Mouse (Mus musculus): ENCODE results near the gene Sec14l2. TPM values are rescaled to one million over a fixed set of nuclear protein-coding genes. Genes with fewer than 3 reads are reported as not detected.

Sec14l2 gene
- total and polyA plus RNA-seq, 2 experiments = 302 to 349 TPM

DNA sequence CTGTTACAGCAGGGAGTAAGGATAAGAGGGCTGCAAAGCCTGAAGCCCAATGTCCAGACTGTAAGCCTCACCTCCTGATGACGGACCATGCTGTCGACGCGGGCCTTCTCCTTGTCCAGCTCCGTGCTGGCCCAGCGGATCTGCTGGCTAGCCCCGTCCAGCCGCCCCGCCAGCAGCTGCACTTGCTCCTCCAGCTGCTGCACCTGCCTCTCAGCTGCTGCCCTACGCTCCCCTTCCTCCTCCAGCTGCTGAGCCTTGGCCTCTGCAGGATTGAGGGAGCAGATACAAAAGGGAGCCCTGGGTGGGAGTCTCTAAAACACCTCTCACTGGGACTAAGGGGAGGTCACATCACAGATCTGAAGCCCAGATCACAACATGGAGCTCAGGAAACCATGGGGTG is 23.9 kb upstream of the Sec14l2 start:
- Histone ChIP-seq H3K27ac (replicated peaks; ENCODE audit: insufficient read depth, low read depth, low read length) (no peak overlapping the region), H3K27me3 (ENCODE audit: control insufficient read depth, insufficient read depth, low read length) (no peaks in the 10 kb centered on the region), H3K36me3 (ENCODE audit: control insufficient read depth, insufficient read depth, low read length) (peaks cover 4% of the 10 kb centered on the region), H3K79me2 (ENCODE audit: control insufficient read depth, insufficient read depth, low read length) (no peaks in the 10 kb centered on the region), H3K4me1 (ENCODE audit: control insufficient read depth, insufficient read depth, low read length) (no peaks in the 10 kb centered on the region), H3K4me3 (ENCODE audit: insufficient read depth, low read depth, low read length) (no peak overlapping the region), H3K9ac (ENCODE audit: low read depth, low read length) (no peak overlapping the region)
- 97% methylated on average over 10 of the region's 10 CpGs for WGBS
- no peak for TF ChIP-seq POLR2A (IDR thresholded peaks at IDR 0.05; ENCODE audit: extremely low read depth, insufficient read depth, low read length)
- TF ChIP-seq CTCF (IDR thresholded peaks at IDR 0.05; ENCODE audit: low read depth, low read length) = no peak
- no peak for DNase-seq (ENCODE audit: extremely low read depth, low read depth, low spot score)

DNA sequence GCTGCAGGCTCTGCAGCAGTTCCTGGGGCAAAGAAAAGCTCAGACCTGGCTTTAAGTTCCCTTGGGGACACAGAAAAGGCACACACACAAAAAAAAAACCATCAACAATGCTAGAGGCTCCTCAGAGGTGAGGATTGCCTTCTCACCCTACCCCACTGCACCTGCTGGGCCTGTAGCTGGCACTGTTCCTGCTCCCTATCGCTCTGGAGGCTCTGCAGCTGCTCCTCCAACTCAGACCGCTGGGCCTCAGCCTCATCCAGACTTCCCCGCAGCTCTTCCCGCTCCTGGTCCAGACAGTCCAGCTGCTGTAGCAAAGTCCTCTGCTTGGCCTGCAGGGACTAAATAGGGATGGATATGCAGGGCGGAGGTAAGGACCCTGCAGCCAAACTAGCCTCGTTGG is 23.2 kb upstream of the Sec14l2 start:
- H3K9ac ChIP-seq (ENCODE audit: low read depth, low read length) = no peak overlapping the region
- no peak for DNase-seq (ENCODE audit: extremely low read depth, low read depth, low spot score)
- H3K36me3 ChIP-seq (ENCODE audit: control insufficient read depth, insufficient read depth, low read length) = peaks cover 5% of the 10 kb centered on the region
- no peak overlapping the region for H3K4me3 ChIP-seq (ENCODE audit: insufficient read depth, low read depth, low read length)
- 88% methylated on average over 6 of the region's 6 CpGs for WGBS
- TF ChIP-seq POLR2A (IDR thresholded peaks at IDR 0.05; ENCODE audit: extremely low read depth, insufficient read depth, low read length) (no peak), CTCF (IDR thresholded peaks at IDR 0.05; ENCODE audit: low read depth, low read length) (no peak)
- H3K79me2 ChIP-seq (ENCODE audit: control insufficient read depth, insufficient read depth, low read length) = no peaks in the 10 kb centered on the region
- H3K27me3 ChIP-seq (ENCODE audit: control insufficient read depth, insufficient read depth, low read length) = no peaks in the 10 kb centered on the region
- no peak overlapping the region for H3K27ac ChIP-seq (replicated peaks; ENCODE audit: insufficient read depth, low read depth, low read length)
- no peaks in the 10 kb centered on the region for H3K4me1 ChIP-seq (ENCODE audit: control insufficient read depth, insufficient read depth, low read length)

DNA sequence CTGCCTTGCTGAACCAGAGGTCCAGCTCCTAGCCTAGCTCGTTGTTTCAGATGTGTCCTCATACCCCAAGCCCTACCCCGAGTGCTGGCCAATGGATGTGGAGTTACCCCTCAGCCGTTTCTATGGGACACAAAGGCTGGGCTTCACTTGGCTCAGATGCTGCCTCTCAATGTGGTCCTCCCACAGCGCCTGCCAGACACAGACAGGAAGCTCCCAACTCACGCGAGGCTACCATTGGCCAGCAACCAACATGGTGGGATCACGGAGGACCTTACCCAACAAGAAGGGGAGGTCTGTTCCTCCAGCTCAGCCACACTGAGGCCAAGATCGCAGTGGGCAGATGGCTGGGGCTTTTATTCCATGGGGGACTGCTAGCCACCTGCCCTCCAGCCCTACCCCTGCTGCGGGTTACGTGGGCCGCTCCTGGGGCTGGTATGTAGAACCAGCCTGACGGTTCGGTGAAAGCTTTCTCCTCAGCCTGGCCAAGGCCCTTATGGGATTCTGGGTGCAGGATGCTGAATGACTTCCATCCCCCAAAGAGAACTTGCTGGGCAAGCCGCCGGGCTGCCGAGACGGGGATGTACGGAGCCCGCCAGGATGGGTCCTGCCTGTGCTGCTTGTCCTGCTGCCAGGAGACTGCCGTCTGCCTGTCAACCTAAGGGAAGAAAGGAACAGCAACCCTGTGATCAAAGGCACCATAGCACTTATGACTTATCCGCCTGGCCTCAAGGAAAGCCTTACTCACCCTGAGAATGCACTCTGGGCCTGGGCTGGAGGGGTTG is 20.3 kb upstream of the Sec14l2 start:
- no peak for TF ChIP-seq CTCF (IDR thresholded peaks at IDR 0.05; ENCODE audit: low read depth, low read length)
- TF ChIP-seq POLR2A (IDR thresholded peaks at IDR 0.05; ENCODE audit: extremely low read depth, insufficient read depth, low read length) = no peak
- H3K79me2 ChIP-seq (ENCODE audit: control insufficient read depth, insufficient read depth, low read length) = no peaks in the 10 kb centered on the region
- no peak overlapping the region for H3K4me3 ChIP-seq (ENCODE audit: insufficient read depth, low read depth, low read length)
- DNase-seq (ENCODE audit: extremely low read depth, low read depth, low spot score) = no peak
- H3K4me1 ChIP-seq (ENCODE audit: control insufficient read depth, insufficient read depth, low read length) = no peaks in the 10 kb centered on the region
- peaks cover 9% of the 10 kb centered on the region for H3K36me3 ChIP-seq (ENCODE audit: control insufficient read depth, insufficient read depth, low read length)
- H3K27ac ChIP-seq (replicated peaks; ENCODE audit: insufficient read depth, low read depth, low read length) = no peak overlapping the region
- no peak overlapping the region for H3K9ac ChIP-seq (ENCODE audit: low read depth, low read length)
- 91% methylated on average over 21 of the region's 21 CpGs for WGBS
- no peaks in the 10 kb centered on the region for H3K27me3 ChIP-seq (ENCODE audit: control insufficient read depth, insufficient read depth, low read length)

DNA sequence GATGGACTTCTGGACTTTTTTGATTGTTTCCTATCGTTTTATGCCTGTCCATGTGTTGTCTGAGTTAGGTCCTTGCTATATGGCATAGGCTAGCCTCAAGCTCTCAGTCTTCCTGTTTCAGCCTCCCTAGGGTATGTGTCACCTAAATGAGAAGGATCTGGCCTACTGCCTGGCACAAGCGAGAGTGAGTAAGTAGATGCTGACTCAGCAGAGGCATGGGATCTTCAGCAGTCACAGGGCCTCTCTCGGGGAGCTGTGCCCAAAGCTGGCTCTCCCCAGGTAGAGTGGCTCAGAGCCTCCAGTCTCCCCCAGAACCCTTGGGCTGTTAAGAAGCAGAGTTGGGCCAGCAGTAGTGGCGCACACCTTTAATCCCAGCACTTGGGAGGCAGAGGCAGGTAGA is 19.1 kb upstream of the Sec14l2 start:
- H3K79me2 ChIP-seq (ENCODE audit: control insufficient read depth, insufficient read depth, low read length) = no peaks in the 10 kb centered on the region
- no peaks in the 10 kb centered on the region for H3K27me3 ChIP-seq (ENCODE audit: control insufficient read depth, insufficient read depth, low read length)
- H3K4me1 ChIP-seq (ENCODE audit: control insufficient read depth, insufficient read depth, low read length) = no peaks in the 10 kb centered on the region
- H3K27ac ChIP-seq (replicated peaks; ENCODE audit: insufficient read depth, low read depth, low read length) = no peak overlapping the region
- H3K4me3 ChIP-seq (ENCODE audit: insufficient read depth, low read depth, low read length) = no peak overlapping the region
- TF ChIP-seq CTCF (IDR thresholded peaks at IDR 0.05; ENCODE audit: low read depth, low read length) (no peak), POLR2A (IDR thresholded peaks at IDR 0.05; ENCODE audit: extremely low read depth, insufficient read depth, low read length) (no peak)
- peaks cover 9% of the 10 kb centered on the region for H3K36me3 ChIP-seq (ENCODE audit: control insufficient read depth, insufficient read depth, low read length)
- 86% methylated on average over 4 of the region's 4 CpGs for WGBS
- no peak for DNase-seq (ENCODE audit: extremely low read depth, low read depth, low spot score)
- H3K9ac ChIP-seq (ENCODE audit: low read depth, low read length) = no peak overlapping the region

DNA sequence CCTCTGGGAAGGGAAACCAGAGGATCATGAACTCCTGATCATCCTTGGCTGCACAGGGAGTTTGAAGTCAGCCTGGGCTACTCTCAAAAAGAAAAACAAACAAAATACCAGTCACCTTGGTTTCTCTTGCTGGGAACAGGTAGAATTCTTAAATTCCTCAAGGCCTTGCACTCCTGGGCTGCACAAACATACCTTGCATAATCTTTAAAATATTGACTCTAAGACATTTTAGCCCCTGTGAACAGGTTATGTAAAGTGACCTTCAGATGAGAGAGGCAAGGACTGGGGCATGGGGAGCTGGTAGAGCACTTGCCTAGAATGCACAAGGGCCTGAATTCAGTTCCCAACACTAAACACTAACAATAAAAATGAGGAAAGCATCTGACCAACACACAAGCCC is 18.3 kb upstream of the Sec14l2 start:
- no peak overlapping the region for H3K27ac ChIP-seq (replicated peaks; ENCODE audit: insufficient read depth, low read depth, low read length)
- DNase-seq (ENCODE audit: extremely low read depth, low read depth, low spot score) = no peak
- no peak overlapping the region for H3K4me3 ChIP-seq (ENCODE audit: insufficient read depth, low read depth, low read length)
- H3K4me1 ChIP-seq (ENCODE audit: control insufficient read depth, insufficient read depth, low read length) = no peaks in the 10 kb centered on the region
- no peak overlapping the region for H3K9ac ChIP-seq (ENCODE audit: low read depth, low read length)
- TF ChIP-seq POLR2A (IDR thresholded peaks at IDR 0.05; ENCODE audit: extremely low read depth, insufficient read depth, low read length) = no peak
- TF ChIP-seq CTCF (IDR thresholded peaks at IDR 0.05; ENCODE audit: low read depth, low read length) = no peak
- H3K36me3 ChIP-seq (ENCODE audit: control insufficient read depth, insufficient read depth, low read length) = peaks cover 9% of the 10 kb centered on the region
- H3K27me3 ChIP-seq (ENCODE audit: control insufficient read depth, insufficient read depth, low read length) = no peaks in the 10 kb centered on the region
- no peaks in the 10 kb centered on the region for H3K79me2 ChIP-seq (ENCODE audit: control insufficient read depth, insufficient read depth, low read length)

DNA sequence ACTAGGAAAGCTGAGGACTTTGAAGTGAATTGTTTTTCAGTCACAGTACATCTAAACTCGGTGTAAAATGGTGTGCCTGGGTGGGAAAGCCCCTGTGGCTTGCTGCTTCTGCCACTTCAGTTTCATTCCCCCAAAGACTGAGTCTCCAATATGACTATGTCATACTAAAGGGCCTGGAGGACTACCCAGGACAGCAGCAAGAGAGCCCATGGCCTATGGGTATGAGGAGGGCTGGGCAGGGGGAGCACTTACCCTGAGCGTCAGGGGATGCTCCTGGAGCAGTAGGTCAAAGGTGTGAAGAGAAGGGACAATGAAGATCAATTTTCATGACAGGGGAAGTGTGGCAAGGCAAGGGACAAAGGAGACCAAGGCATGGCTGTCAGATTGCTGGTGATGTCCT is 15.7 kb upstream of the Sec14l2 start:
- no peak for DNase-seq (ENCODE audit: extremely low read depth, low read depth, low spot score)
- no peak overlapping the region for H3K27ac ChIP-seq (replicated peaks; ENCODE audit: insufficient read depth, low read depth, low read length)
- H3K79me2 ChIP-seq (ENCODE audit: control insufficient read depth, insufficient read depth, low read length) = no peaks in the 10 kb centered on the region
- TF ChIP-seq POLR2A (IDR thresholded peaks at IDR 0.05; ENCODE audit: extremely low read depth, insufficient read depth, low read length) = no peak
- no peak for TF ChIP-seq CTCF (IDR thresholded peaks at IDR 0.05; ENCODE audit: low read depth, low read length)
- no peaks in the 10 kb centered on the region for H3K27me3 ChIP-seq (ENCODE audit: control insufficient read depth, insufficient read depth, low read length)
- no peak overlapping the region for H3K9ac ChIP-seq (ENCODE audit: low read depth, low read length)
- 88% methylated on average over 2 of the region's 2 CpGs for WGBS
- peaks cover 7% of the 10 kb centered on the region for H3K4me1 ChIP-seq (ENCODE audit: control insufficient read depth, insufficient read depth, low read length)
- H3K36me3 ChIP-seq (ENCODE audit: control insufficient read depth, insufficient read depth, low read length) = peaks cover 9% of the 10 kb centered on the region
- no peak overlapping the region for H3K4me3 ChIP-seq (ENCODE audit: insufficient read depth, low read depth, low read length)
